Mouse (Mus musculus): ENCODE data around the gene Hadh.

The Hadh gene

DNA sequence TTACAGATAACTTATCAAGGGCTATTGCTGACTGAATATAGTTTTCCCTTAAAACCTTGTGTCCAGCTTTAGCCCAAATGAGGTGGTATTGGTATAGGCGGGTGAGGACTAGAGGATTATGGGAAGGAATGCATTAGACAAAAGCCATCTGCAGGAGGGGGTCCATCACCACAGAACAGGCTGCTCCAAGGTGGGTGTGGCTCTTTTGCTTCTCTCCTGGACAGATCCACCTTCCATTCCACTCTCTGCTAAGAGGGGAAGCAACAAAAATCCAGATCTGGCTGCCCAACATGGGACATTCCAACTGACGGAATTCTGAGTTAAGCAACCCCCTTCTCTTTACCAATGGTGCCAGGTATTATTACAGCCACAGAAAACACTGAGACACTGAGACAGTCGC lies 13.0 kb downstream of the Hadh start:
- DNase-seq (ENCODE audit: low read depth, low spot score): no peak
- Histone ChIP-seq H3K27me3 (ENCODE audit: control insufficient read depth, insufficient read depth, low read length, poor library complexity, severe bottlenecking) (no peaks in the 10 kb centered on the region), H3K36me3 (ENCODE audit: control insufficient read depth, insufficient read depth, low read length, poor library complexity, severe bottlenecking) (no peaks in the 10 kb centered on the region; the same call in 1 of the 2 replicates)

DNA sequence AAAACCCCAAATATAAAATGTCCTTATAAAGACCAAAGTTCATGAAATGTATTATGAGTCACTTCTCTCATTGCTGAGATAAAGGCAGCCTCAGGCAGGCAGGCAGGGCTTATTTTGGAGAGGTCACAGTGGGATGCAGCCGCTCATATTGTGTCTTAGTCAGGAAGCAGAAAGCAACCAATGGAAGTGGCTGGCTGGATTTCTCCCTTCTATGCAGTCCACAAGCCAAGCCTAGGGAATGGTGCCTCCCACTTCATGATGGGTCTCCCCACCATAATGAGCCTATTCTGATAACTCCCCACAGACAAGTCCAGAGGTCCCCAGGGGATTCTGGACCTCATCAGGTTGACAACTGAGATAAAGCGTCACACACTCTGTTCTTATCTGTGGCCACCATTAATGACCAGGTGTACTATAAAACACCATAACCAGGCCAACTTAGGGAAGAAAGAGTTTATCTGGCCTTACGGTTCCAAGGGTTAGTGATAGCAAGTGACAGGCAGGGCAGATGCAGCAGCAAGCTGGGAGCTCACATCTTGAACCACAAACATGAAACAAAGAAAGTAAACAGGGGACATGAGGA lies 16.4 kb downstream of the Hadh start:
- DNase-seq (ENCODE audit: low read depth, low spot score): no peak
- Histone ChIP-seq H3K27me3 (ENCODE audit: control insufficient read depth, insufficient read depth, low read length, poor library complexity, severe bottlenecking) (no peaks in the 10 kb centered on the region), H3K36me3 (ENCODE audit: control insufficient read depth, insufficient read depth, low read length, poor library complexity, severe bottlenecking) (no peaks in the 10 kb centered on the region; the same call in 1 of the 2 replicates)

DNA sequence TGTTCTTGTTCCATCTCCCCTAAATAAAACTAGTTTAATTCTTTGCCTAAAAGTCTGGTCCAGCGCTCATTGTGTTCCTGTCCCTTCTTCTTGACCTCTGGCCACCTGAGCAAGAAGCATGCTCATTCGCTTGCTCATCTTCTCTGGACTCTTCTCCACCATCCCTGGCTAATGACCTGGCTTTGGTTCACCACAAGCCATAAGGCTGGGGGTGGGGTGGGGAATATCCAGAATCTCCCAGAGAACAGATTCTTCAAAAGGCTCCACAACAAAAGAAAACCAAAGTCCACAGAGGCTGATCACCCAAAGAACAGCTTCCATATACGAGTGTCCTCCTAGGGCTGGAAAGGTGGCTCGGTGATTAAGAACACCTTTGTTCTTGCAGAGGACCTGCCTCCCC lies 16.9 kb downstream of the Hadh start:
- Histone ChIP-seq H3K36me3 (ENCODE audit: control insufficient read depth, insufficient read depth, low read length, poor library complexity, severe bottlenecking) (no peaks in the 10 kb centered on the region; the same call in 1 of the 2 replicates), H3K27me3 (ENCODE audit: control insufficient read depth, insufficient read depth, low read length, poor library complexity, severe bottlenecking) (no peaks in the 10 kb centered on the region)
- DNase-seq (ENCODE audit: low read depth, low spot score): no peak

DNA sequence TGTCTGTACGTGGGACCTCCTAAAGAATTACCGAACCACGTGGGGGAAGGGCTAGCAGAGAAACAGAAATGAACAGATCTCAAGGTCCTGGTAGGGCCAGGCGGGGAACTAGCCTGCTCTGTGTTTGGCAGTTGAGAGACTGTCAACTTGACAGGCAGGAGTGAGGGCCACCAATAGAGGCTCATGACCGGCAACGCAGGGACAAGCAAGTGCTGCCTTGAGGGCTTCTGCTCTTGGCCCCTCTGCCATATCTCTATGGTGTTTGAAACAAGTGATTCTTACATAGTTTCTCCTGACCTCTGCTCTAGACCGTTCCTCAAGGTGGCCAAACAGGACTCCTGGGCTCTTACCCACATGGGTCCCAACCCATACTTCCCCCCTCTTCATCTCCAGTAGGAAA lies 20.3 kb downstream of the Hadh start:
- no peaks in the 10 kb centered on the region for H3K27me3 ChIP-seq (ENCODE audit: control insufficient read depth, insufficient read depth, low read length, poor library complexity, severe bottlenecking)
- no peaks in the 10 kb centered on the region; the same call in none of the 2 replicates for H3K36me3 ChIP-seq (ENCODE audit: control insufficient read depth, insufficient read depth, low read length, poor library complexity, severe bottlenecking)
- no peak for DNase-seq (ENCODE audit: low read depth, low spot score)

DNA sequence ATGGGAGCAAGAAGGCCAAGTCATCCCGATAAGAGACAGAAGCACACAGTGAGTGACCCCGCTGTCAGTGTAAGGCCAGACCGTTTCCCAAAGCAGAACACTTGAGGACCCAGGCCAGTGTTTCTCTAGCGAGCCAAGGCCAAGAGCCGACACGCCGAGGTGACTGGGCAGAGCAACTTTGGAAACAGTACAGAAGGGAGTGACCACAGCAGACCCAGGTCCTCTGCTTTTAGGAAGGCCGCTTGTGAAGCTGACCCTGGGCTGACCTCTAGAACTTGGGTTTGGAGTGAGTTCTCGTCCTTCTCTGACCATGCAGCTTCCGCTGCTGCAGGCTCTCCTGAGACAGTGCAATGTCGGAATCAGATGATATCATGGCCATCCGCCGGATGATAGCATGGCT lies 20.9 kb downstream of the Hadh start:
- no peaks in the 10 kb centered on the region for H3K27me3 ChIP-seq (ENCODE audit: control insufficient read depth, insufficient read depth, low read length, poor library complexity, severe bottlenecking)
- no peaks in the 10 kb centered on the region; the same call in none of the 2 replicates for H3K36me3 ChIP-seq (ENCODE audit: control insufficient read depth, insufficient read depth, low read length, poor library complexity, severe bottlenecking)
- no peak for DNase-seq (ENCODE audit: low read depth, low spot score)

DNA sequence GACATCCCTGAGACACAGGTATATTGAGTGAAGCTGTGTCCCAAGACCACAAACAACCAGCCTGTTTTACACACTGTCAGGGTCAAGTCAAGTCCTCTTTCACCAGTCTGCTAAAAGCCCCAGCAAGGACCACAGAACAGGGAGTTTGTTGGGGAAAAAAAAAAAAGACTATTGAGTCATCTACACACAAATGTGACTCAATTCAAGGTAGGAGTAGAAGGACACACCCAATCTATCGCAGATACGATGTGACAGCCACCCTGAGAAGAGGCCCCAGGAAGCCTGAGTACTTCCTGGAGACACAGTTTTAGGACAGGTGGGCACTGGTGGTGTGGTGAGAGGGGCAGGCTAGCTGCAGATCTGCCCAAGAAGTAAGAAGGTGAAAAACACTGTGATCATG lies 21.6 kb downstream of the Hadh start:
- no peak for DNase-seq (ENCODE audit: low read depth, low spot score)
- Histone ChIP-seq H3K27me3 (ENCODE audit: control insufficient read depth, insufficient read depth, low read length, poor library complexity, severe bottlenecking) (no peaks in the 10 kb centered on the region), H3K36me3 (ENCODE audit: control insufficient read depth, insufficient read depth, low read length, poor library complexity, severe bottlenecking) (no peaks in the 10 kb centered on the region; the same call in none of the 2 replicates)

DNA sequence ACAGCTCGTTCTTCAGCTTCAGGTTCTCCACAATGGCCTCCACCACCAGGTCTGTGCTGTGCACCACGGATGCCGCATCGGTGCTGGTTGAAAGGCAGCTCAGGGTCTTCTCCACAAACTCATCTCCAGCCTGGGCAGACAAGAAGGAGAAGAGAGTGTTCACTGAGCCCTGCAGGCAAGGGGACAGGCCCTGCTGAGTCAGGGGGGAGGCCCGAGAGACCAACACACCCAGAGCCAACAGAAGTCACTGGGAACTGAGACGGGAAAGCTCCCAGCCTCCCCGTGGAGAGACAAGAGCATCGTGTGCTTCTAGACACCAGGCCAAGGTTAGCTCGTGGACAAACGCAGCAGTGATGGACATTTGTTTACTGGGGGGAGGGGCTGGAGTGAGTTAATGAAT lies 23.5 kb downstream of the Hadh start:
- no peaks in the 10 kb centered on the region; the same call in 1 of the 2 replicates for H3K36me3 ChIP-seq (ENCODE audit: control insufficient read depth, insufficient read depth, low read length, poor library complexity, severe bottlenecking)
- no peak for DNase-seq (ENCODE audit: low read depth, low spot score)
- no peaks in the 10 kb centered on the region for H3K27me3 ChIP-seq (ENCODE audit: control insufficient read depth, insufficient read depth, low read length, poor library complexity, severe bottlenecking)

DNA sequence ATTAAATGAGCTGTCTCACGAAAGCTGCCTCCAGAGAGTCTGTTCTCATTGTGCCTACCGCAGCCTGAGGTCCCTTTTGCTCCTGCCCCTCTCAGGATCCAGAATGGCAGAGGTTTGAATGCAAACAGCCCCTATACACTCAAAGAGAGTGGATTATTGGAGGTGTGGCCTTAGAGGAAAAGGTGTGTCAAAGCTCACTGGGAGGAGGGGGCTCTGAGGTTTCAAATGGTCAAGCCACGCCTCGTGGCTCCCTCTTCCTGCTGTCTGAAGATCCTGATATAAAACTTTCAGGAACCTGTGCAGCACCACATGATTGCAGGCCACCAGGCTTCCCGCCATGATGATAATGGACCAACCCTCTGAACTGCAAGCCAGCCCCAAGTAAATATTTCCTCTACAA lies 24.1 kb downstream of the Hadh start:
- Histone ChIP-seq H3K27me3 (ENCODE audit: control insufficient read depth, insufficient read depth, low read length, poor library complexity, severe bottlenecking) (no peaks in the 10 kb centered on the region), H3K36me3 (ENCODE audit: control insufficient read depth, insufficient read depth, low read length, poor library complexity, severe bottlenecking) (no peaks in the 10 kb centered on the region; the same call in 1 of the 2 replicates)
- no peak for DNase-seq (ENCODE audit: low read depth, low spot score)

DNA sequence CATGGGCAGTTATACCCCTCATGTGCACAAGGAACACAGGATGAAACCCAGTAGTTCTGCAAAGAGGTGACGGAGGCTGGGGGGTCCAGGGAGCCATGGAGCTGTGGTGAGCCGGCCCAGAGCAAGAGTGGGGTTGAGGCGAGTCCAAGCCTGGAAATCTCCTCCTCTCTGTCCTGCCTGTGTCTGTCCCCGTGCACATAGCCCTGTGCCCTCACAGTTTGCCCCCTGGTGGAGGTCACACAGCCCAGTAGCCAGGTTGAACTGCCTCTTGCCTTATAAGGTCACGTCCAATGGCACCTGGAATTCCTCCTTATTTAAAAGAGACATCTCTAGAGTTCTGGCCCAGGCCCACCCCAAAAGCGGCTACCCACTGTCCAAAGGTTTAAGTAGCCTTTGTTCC lies 24.5 kb downstream of the Hadh start:
- H3K27me3 ChIP-seq (ENCODE audit: control insufficient read depth, insufficient read depth, low read length, poor library complexity, severe bottlenecking): no peaks in the 10 kb centered on the region
- H3K36me3 ChIP-seq (ENCODE audit: control insufficient read depth, insufficient read depth, low read length, poor library complexity, severe bottlenecking): no peaks in the 10 kb centered on the region; the same call in 1 of the 2 replicates
- DNase-seq (ENCODE audit: low read depth, low spot score): no peak

DNA sequence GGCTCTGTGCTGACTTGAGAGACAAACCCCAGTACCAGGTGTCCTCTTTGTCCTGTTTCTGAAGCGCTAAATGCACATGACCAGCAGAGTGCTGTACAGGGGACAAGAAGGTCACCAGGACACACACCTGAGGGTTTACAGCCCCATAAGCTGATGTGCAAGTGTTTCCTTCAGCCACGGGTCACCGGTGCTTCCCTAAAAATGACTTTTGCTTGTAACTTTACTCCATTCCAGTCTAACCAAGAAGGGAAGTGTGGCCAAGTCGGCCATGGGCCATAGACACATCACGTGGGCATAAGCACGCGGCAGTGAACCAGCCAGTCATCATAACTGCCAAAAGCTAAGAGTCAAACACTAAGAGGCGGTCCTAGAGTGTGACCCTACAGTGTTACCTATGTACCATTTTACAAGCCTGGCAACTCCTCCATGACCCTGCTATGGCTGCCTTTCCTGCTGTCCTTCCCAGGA lies 25.3 kb downstream of the Hadh start:
- Histone ChIP-seq H3K27me3 (ENCODE audit: control insufficient read depth, insufficient read depth, low read length, poor library complexity, severe bottlenecking) (no peaks in the 10 kb centered on the region), H3K36me3 (ENCODE audit: control insufficient read depth, insufficient read depth, low read length, poor library complexity, severe bottlenecking) (no peaks in the 10 kb centered on the region; the same call in 1 of the 2 replicates)
- DNase-seq (ENCODE audit: low read depth, low spot score): no peak

DNA sequence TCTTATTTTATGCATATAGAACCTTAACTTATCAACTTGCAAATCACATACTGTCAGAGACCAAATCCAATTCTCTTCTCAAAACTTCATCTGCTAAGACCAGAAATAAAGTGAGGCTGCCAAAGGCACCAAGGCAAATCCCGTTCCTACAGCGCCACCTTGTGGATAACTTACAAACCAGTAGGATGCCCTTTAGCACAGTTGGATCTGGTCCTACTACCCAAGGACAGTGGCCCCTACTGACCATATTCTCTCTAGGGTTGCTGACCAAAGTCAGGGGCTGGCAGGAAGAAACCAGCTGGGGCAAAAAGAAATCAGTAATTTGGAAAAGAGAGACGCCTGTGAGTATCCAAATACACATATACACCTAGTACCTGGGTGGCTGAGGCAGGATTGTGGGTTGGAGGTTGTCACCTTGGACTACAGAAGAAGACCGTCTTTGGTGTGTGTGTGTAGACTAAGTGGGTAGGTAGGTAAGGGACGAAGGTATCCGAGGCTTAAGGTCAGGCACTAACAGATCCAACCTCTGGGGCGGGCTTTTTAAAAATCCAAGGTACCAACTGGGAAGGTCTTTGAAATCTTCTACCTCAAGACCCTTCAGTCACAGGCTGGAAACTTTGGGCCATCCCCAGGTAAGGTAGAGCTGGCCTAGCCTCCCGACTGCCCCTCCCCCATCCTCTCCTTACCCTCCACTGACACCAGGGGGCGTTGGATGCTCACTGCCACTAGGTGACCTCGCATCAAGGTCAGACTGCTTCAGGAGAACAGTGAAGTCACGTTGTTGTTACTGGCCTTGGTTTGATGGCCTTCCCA lies 25.9 kb downstream of the Hadh start:
- Histone ChIP-seq H3K36me3 (ENCODE audit: control insufficient read depth, insufficient read depth, low read length, poor library complexity, severe bottlenecking) (no peaks in the 10 kb centered on the region; the same call in 1 of the 2 replicates), H3K27me3 (ENCODE audit: control insufficient read depth, insufficient read depth, low read length, poor library complexity, severe bottlenecking) (no peaks in the 10 kb centered on the region)
- peak; percentile 78 for DNase-seq (ENCODE audit: low read depth, low spot score)

DNA sequence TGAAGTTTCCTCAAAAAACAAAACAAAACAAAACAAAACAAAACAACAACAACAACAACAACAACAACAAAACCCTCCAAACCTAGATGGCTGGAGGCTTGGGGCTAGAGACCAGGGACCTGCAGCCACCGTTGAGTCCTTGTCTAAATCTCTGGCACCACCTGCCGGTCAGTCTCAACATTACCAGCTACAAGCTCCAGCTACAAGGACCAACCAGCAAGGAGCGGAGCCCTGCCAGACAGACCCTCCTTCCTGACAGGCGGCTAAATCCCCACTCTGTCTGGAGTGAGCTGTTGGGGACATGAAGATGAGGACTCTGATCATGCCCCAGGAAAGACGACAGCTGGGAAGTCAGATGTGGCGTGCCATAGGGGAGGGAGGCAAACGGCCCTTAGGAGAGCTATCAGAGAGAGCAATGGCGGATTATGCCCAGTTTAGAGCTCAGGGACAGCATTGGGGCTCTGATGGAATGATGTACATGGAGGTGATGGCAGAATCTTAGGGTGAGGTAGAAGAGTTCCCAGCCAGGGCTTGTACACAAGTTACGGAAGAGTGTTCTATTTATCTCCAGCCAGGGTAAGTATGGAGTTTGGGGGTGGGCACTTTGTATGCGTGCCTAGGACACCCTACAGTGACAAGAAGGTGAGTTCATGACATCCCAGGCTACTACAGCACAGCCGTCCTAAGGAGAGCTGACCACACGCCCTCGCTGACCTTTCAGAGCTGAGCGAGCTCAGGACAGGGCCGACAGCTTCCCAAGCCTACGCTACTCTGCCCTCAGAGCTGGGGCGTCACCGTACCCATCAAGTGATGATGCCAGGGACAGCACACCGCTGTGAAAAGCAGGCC lies 33.9 kb downstream of the Hadh start:
- no peaks in the 10 kb centered on the region for H3K27me3 ChIP-seq (ENCODE audit: control insufficient read depth, insufficient read depth, low read length, poor library complexity, severe bottlenecking)
- no peaks in the 10 kb centered on the region; the same call in 1 of the 2 replicates for H3K36me3 ChIP-seq (ENCODE audit: control insufficient read depth, insufficient read depth, low read length, poor library complexity, severe bottlenecking)
- peak; percentile 87 for DNase-seq (ENCODE audit: low read depth, low spot score)

DNA sequence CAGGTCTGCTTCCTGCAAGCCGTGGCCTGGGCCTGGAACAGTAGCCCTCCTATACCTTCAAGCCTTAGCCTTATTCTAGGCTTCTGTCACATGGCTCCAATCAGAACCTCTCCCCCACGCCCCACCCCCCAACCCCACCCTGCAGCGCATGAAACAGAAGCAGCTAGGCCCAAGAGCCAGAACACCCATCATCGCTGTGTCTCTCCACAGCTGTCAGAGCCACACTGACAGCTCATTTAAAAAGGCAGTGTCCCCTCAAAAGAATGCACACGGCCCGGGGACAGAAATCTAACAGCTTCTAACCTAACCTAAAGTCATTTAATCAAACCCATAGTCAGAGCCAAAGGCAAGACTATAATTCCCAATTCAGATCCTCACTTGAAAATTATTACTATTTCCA lies 34.8 kb downstream of the Hadh start:
- no peaks in the 10 kb centered on the region for H3K27me3 ChIP-seq (ENCODE audit: control insufficient read depth, insufficient read depth, low read length, poor library complexity, severe bottlenecking)
- DNase-seq (ENCODE audit: low read depth, low spot score): no peak
- no peaks in the 10 kb centered on the region; the same call in 1 of the 2 replicates for H3K36me3 ChIP-seq (ENCODE audit: control insufficient read depth, insufficient read depth, low read length, poor library complexity, severe bottlenecking)

DNA sequence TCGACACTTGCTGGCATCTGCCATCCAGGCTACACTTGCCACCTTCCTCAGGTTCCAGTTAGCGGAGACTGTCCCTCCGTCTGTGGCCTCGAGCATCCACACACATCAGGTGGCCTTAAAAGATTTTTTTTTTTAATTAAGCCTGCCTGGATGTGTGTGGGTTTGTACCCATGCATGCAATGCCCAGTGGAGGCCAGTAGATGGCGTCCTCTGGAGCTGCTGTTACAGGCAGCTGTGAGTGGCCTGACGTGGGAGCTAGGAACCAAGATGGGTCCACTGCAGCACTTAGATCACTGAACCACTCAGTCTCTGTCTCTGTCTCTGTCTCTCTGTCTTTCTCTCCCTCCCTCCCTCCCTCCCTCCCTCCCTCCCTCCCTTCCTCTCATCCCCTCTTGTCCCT lies 43.8 kb downstream of the Hadh start:
- peak; percentile 47 for DNase-seq (ENCODE audit: low read depth, low spot score)
- Histone ChIP-seq H3K36me3 (ENCODE audit: control insufficient read depth, insufficient read depth, low read length, poor library complexity, severe bottlenecking) (no peaks in the 10 kb centered on the region), H3K27me3 (ENCODE audit: control insufficient read depth, insufficient read depth, low read length, poor library complexity, severe bottlenecking) (no peaks in the 10 kb centered on the region)
